Mouse (Mus musculus): Measurements from ENCODE around the gene Ppp2r5c. TPM values are rescaled to one million over a fixed set of nuclear protein-coding genes. Genes with fewer than 3 reads are reported as not detected.

The Ppp2r5c gene
- polyA plus RNA-seq, 1 experiment from 2014 or later = 138 TPM

DNA sequence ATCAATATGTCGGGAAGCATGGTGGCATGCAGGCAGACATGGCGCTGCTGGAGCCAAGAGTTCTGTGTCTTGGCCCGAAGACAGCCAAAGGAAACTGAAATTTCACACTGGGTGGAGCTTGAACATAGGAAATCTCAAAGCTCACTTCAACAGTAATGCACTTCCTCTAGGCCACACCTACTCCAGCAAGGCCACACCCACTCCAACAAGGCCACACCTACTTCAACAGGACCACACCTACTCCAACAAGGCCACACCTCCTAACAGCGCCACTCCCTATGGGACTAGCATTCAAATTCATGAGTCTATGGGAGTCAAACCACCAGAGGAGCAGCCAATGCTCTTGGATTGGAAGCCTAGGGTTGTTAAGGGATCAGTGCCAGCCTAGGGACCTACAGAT is 33.8 kb downstream of the Ppp2r5c start:
- ATAC-seq (ENCODE audit: insufficient number of reproducible peaks, insufficient read depth, low FRiP score, low read depth) = no peak
- peaks cover 16% of the 10 kb centered on the region for H3K36me3 ChIP-seq (ENCODE audit: control insufficient read depth, insufficient read depth, low read length)
- no peaks in the 10 kb centered on the region for H3K9me3 ChIP-seq (ENCODE audit: control insufficient read depth, low read length)
- no peak overlapping the region for H3K4me2 ChIP-seq (ENCODE audit: low read length)
- no peak overlapping the region for H3K4me3 ChIP-seq (ENCODE audit: control insufficient read depth in 1 of 2, insufficient read depth in 1 of 2, low read depth in 1 of 2, low read length in 2 of 2)
- 71% methylated on average over 4 of the region's 4 CpGs for WGBS
- H3K27me3 ChIP-seq (ENCODE audit: control insufficient read depth, insufficient read depth, low read length) = no peaks in the 10 kb centered on the region
- peaks cover 13 to 23% of the 10 kb centered on the region in 2 experiments for H3K4me1 ChIP-seq (ENCODE audit: control insufficient read depth in 2 of 2, insufficient read depth in 2 of 2, low read length in 2 of 2)
- no peak overlapping the region for H3K9ac ChIP-seq (ENCODE audit: low read length)
- no peak overlapping the region for H3K27ac ChIP-seq (replicated peaks in 1 of 2; ENCODE audit: control insufficient read depth in 1 of 2, insufficient read depth in 1 of 2, low read depth in 2 of 2, low read length in 2 of 2)

GRCm38 (mm10) chr12:110483761-110484160 is 36.8 kb downstream of the Ppp2r5c start:
- Histone ChIP-seq H3K4me1 (ENCODE audit: control insufficient read depth in 2 of 2, insufficient read depth in 2 of 2, low read length in 2 of 2) (peaks cover 31 to 43% of the 10 kb centered on the region in 2 experiments), H3K27ac (replicated peaks in 1 of 2; ENCODE audit: control insufficient read depth in 1 of 2, insufficient read depth in 1 of 2, low read depth in 2 of 2, low read length in 2 of 2) (no peak overlapping the region; a peak in 1 of 4 replicates)

GRCm38 (mm10) chr12:110484824-110485584 is 38.1 kb downstream of the Ppp2r5c start:
- Histone ChIP-seq H3K9ac (ENCODE audit: low read length) (peak overlapping the region; percentile 92), H3K27ac (replicated peaks in 1 of 2; ENCODE audit: control insufficient read depth in 1 of 2, insufficient read depth in 1 of 2, low read depth in 2 of 2, low read length in 2 of 2) (peak overlapping the region; percentile 96 to 100), H3K4me2 (ENCODE audit: low read length) (peak overlapping the region; percentile 94), H3K36me3 (ENCODE audit: control insufficient read depth, insufficient read depth, low read length) (peaks cover 9% of the 10 kb centered on the region), H3K9me3 (ENCODE audit: control insufficient read depth, low read length) (no peaks in the 10 kb centered on the region), H3K4me3 (ENCODE audit: control insufficient read depth in 1 of 2, insufficient read depth in 1 of 2, low read depth in 1 of 2, low read length in 2 of 2) (peak overlapping the region; percentile 74 to 98), H3K4me1 (ENCODE audit: control insufficient read depth in 2 of 2, insufficient read depth in 2 of 2, low read length in 2 of 2) (peaks cover 40 to 41% of the 10 kb centered on the region in 2 experiments), H3K27me3 (ENCODE audit: control insufficient read depth, insufficient read depth, low read length) (no peaks in the 10 kb centered on the region)
- ATAC-seq (ENCODE audit: insufficient number of reproducible peaks, insufficient read depth, low FRiP score, low read depth) = peak; percentile 14; the same call in 1 of the 2 replicates
- WGBS = 3% methylated on average over 17 of the region's 17 CpGs

More at GRCm38 (mm10) chr12:110483761-110484160, 36.8 kb downstream of the Ppp2r5c start:
- H3K36me3 ChIP-seq (ENCODE audit: control insufficient read depth, insufficient read depth, low read length) = peaks cover 9% of the 10 kb centered on the region
- H3K9ac ChIP-seq (ENCODE audit: low read length) = peak overlapping the region; percentile 27; the same call in 1 of the 2 replicates
- ATAC-seq (ENCODE audit: insufficient number of reproducible peaks, insufficient read depth, low FRiP score, low read depth) = no peak
- peak overlapping the region in 1 of 2 experiments; percentile 8; a peak in 1 of 4 replicates for H3K4me3 ChIP-seq (ENCODE audit: control insufficient read depth in 1 of 2, insufficient read depth in 1 of 2, low read depth in 1 of 2, low read length in 2 of 2)
- H3K9me3 ChIP-seq (ENCODE audit: control insufficient read depth, low read length) = no peaks in the 10 kb centered on the region
- WGBS = 19% methylated on average over 6 of the region's 6 CpGs
- peak overlapping the region; percentile 94 for H3K4me2 ChIP-seq (ENCODE audit: low read length)
- H3K27me3 ChIP-seq (ENCODE audit: control insufficient read depth, insufficient read depth, low read length) = no peaks in the 10 kb centered on the region

DNA sequence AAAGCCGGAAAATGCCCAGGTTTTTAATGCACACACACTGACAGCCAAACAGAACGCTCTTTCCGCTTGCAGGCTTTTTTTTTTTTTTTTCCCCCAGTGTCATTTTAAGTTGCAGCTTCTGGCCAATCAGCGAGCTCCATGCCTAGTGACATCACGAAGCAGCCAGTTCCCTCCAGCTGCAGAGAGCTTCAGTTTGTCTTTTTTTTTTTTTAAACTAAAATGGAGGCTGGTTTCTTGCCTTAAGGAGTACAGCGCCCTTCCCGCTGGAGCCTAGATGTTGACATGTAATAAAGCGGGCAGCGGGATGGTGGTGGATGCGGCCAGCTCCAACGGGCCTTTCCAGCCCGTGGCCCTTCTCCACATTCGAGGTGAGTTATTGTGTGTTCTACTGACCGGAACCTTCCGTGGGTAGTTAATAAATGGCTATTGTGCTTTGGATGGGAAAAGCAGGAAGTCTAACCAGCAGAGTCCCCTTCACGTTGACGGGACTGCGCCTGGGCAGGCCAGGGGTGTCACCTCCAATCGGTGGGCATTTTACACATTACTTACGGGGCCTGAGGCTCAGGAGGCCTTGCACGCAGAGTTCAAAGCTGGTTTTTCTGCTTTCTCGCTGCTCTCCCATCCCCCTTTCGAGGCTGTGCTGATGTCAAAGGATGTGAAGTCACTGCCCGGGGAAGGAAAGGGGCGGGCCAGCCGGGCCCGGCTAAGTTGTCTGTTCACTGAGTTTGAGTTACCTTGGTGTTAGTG is 38.8 kb downstream of the Ppp2r5c start:
- Histone ChIP-seq H3K4me1 (ENCODE audit: control insufficient read depth in 2 of 2, insufficient read depth in 2 of 2, low read length in 2 of 2) (peaks cover 40 to 41% of the 10 kb centered on the region in 2 experiments), H3K4me3 (ENCODE audit: control insufficient read depth in 1 of 2, insufficient read depth in 1 of 2, low read depth in 1 of 2, low read length in 2 of 2) (peak overlapping the region; percentile 74 to 98), H3K27ac (replicated peaks in 1 of 2; ENCODE audit: control insufficient read depth in 1 of 2, insufficient read depth in 1 of 2, low read depth in 2 of 2, low read length in 2 of 2) (peak overlapping the region; percentile 100), H3K4me2 (ENCODE audit: low read length) (peak overlapping the region; percentile 94), H3K27me3 (ENCODE audit: control insufficient read depth, insufficient read depth, low read length) (no peaks in the 10 kb centered on the region), H3K9me3 (ENCODE audit: control insufficient read depth, low read length) (no peaks in the 10 kb centered on the region), H3K9ac (ENCODE audit: low read length) (peak overlapping the region; percentile 92), H3K36me3 (ENCODE audit: control insufficient read depth, insufficient read depth, low read length) (peaks cover 11% of the 10 kb centered on the region)
- WGBS = under 1% methylated on average over 27 of the region's 27 CpGs
- ATAC-seq (ENCODE audit: insufficient number of reproducible peaks, insufficient read depth, low FRiP score, low read depth) = peak; percentile 79

- Histone ChIP-seq H3K4me3 (ENCODE audit: control insufficient read depth in 1 of 2, insufficient read depth in 1 of 2, low read depth in 1 of 2, low read length in 2 of 2) (peak overlapping the region; percentile 74 to 98), H3K9ac (ENCODE audit: low read length) (peak overlapping the region; percentile 92), H3K27me3 (ENCODE audit: control insufficient read depth, insufficient read depth, low read length) (no peaks in the 10 kb centered on the region), H3K27ac (replicated peaks in 1 of 2; ENCODE audit: control insufficient read depth in 1 of 2, insufficient read depth in 1 of 2, low read depth in 2 of 2, low read length in 2 of 2) (peak overlapping the region in 1 of 2 experiments; percentile 100; a peak in 2 of 4 replicates), H3K9me3 (ENCODE audit: control insufficient read depth, low read length) (no peaks in the 10 kb centered on the region), H3K36me3 (ENCODE audit: control insufficient read depth, insufficient read depth, low read length) (peaks cover 10% of the 10 kb centered on the region), H3K4me1 (ENCODE audit: control insufficient read depth in 2 of 2, insufficient read depth in 2 of 2, low read length in 2 of 2) (peaks cover 40 to 41% of the 10 kb centered on the region in 2 experiments), H3K4me2 (ENCODE audit: low read length) (peak overlapping the region; percentile 94)
- 73% methylated on average over 5 of the region's 5 CpGs for WGBS
- ATAC-seq (ENCODE audit: insufficient number of reproducible peaks, insufficient read depth, low FRiP score, low read depth) = no peak
Measured at GRCm38 (mm10) chr12:110486852-110487251, 39.9 kb downstream of the Ppp2r5c start.

- H3K9me3 ChIP-seq (ENCODE audit: control insufficient read depth, low read length) = no peaks in the 10 kb centered on the region
- peak overlapping the region in 1 of 2 experiments; percentile 7; a peak in 1 of 4 replicates for H3K4me3 ChIP-seq (ENCODE audit: control insufficient read depth in 1 of 2, insufficient read depth in 1 of 2, low read depth in 1 of 2, low read length in 2 of 2)
- no peak for ATAC-seq (ENCODE audit: insufficient number of reproducible peaks, insufficient read depth, low FRiP score, low read depth)
- H3K4me2 ChIP-seq (ENCODE audit: low read length) = peak overlapping the region; percentile 94
- WGBS = 27% methylated on average over 9 of the region's 9 CpGs
- H3K36me3 ChIP-seq (ENCODE audit: control insufficient read depth, insufficient read depth, low read length) = peaks cover 7% of the 10 kb centered on the region
- peaks cover 40 to 41% of the 10 kb centered on the region in 2 experiments for H3K4me1 ChIP-seq (ENCODE audit: control insufficient read depth in 2 of 2, insufficient read depth in 2 of 2, low read length in 2 of 2)
- H3K27ac ChIP-seq (replicated peaks in 1 of 2; ENCODE audit: control insufficient read depth in 1 of 2, insufficient read depth in 1 of 2, low read depth in 2 of 2, low read length in 2 of 2) = peak overlapping the region; percentile 76 to 78
- H3K9ac ChIP-seq (ENCODE audit: low read length) = peak overlapping the region; percentile 92
- no peaks in the 10 kb centered on the region for H3K27me3 ChIP-seq (ENCODE audit: control insufficient read depth, insufficient read depth, low read length)
Measured at GRCm38 (mm10) chr12:110488031-110488430, 41.1 kb downstream of the Ppp2r5c start.

DNA sequence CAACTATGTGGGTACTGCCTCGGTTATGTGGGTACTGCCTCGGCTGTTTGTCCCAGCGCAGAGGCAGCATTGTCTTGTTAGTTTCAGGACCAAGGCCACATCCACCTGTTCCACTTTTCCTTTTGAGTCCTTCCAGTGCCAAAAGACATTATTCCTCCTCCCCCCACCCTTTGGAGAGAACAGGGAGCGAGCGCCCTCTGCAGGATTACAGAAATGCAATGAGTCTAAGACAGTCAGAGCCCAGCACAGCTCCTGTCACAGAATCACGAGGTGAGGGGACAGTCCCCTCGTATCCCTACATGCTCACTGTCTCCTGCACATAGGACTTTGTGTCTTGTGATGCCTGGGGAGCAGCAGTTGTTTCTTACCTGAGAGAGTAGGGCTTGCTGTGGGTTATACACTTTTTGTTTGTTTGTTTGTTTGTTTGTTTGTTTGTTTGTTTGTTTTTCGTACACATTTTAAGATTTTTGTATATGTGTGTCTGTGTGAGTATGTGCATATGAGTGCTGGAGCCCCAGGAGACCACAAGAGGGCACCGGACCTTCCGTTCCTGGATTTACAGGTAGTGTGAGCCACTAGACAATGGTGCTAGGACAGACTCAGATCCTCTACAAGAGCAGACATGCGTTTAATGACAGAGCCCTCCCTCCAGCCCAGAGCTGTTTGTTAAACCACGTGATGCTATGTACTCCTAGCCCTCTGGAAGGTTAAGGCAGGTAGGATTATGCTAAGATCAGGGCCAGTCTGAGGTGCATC is 43.2 kb downstream of the Ppp2r5c start:
- Histone ChIP-seq H3K4me3 (ENCODE audit: control insufficient read depth in 1 of 2, insufficient read depth in 1 of 2, low read depth in 1 of 2, low read length in 2 of 2) (no peak overlapping the region), H3K27me3 (ENCODE audit: control insufficient read depth, insufficient read depth, low read length) (no peaks in the 10 kb centered on the region), H3K4me2 (ENCODE audit: low read length) (no peak overlapping the region), H3K4me1 (ENCODE audit: control insufficient read depth in 2 of 2, insufficient read depth in 2 of 2, low read length in 2 of 2) (peaks cover 29 to 30% of the 10 kb centered on the region in 2 experiments), H3K27ac (replicated peaks in 1 of 2; ENCODE audit: control insufficient read depth in 1 of 2, insufficient read depth in 1 of 2, low read depth in 2 of 2, low read length in 2 of 2) (no peak overlapping the region), H3K36me3 (ENCODE audit: control insufficient read depth, insufficient read depth, low read length) (peaks cover 9% of the 10 kb centered on the region), H3K9ac (ENCODE audit: low read length) (no peak overlapping the region), H3K9me3 (ENCODE audit: control insufficient read depth, low read length) (no peaks in the 10 kb centered on the region)
- ATAC-seq (ENCODE audit: insufficient number of reproducible peaks, insufficient read depth, low FRiP score, low read depth) = no peak
- 91% methylated on average over 12 of the region's 12 CpGs for WGBS

All from heart, embryonic 14.5 days (tissue).